Mouse (Mus musculus) left cerebral cortex, adult 11 months (tissue): ENCODE measurements around the gene Hcls1.

Experiments
- DNase-seq: peaks from one replicate; pipeline ENCODE4 v3.0.0; 2022; ENCODE audit warnings: low spot score

Gene Hcls1

DNA sequence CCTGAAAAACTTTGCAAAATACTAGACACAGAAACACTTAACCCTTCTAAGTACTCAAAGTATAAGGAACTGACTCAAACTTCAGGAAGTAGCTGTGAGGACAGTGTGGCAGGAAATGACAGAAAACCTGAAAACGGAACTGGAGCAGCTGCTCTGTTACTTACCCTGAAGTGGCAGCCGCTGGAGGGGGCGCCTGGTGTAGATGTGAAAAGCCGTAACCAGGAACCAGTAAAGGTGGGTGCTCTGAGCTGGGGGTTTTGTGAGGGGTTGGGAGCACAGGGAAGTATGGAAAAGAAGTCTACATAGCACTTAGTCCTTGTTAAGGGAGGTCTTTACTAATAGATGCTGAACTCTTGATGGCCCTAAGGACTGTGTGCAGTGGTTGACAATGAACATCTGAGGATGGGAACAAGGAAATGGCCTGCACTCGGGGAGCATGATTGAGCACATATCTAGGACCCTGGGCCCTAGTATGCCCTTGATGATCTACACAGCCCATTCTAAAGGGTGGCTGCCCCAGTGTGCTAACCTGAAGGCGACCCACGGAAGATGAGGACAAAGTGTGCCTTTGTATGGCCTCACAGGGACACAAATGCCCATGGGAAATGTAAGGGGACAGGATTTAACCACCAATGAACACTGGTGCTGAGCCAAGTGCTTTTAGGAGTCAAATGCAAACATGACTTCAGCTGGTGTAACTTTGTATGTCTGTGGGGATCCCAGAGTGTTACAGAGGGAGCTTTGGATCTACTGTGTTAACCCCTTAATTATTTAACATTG lies at the start of gene Hcls1:
Gene Hcls1 (plus strand): TSS at position 143 of the 780 bp plus-strand sequence.
- no peak for DNase-seq

DNA sequence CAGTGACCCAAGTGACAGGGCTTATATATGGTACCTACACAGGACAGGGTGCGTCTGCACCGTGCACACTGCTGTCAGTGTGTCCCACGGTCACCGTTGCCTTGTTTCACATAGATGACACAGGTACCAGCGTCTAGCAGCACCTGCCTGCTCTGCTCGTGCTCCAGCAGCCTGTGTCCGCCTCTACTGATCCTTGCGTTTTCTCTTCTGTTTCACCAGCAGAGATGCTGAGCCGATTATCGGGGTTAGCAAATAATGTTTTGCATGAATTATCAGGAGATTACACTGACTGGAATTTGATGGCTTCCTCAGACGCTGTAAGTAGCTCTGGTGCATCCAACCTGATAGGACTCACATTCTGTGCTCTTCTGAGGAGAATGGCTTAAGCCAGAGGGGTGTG lies 48.9 kb upstream of the Hcls1 start:
- DNase-seq, result no peak

DNA sequence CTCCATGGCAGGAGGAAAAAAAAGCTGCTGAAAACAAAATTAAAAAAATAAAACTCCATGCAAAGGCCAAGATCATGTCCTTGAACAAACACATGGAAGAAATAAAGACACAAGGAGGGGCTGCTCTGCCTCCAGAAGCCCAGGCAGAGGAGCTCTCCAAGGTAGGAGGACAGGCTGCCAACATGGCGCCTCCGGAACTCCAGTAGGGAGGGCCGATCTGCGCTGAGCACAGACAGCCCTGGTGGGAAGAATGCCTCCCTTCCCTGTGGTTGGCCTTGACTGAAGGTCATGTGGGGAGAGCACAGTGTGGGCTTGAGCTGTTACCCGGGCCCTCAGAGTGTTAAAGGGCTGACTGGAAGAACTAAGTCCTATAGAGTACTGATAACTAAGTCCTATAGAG lies 47.2 kb upstream of the Hcls1 start:
- no peak for DNase-seq

DNA sequence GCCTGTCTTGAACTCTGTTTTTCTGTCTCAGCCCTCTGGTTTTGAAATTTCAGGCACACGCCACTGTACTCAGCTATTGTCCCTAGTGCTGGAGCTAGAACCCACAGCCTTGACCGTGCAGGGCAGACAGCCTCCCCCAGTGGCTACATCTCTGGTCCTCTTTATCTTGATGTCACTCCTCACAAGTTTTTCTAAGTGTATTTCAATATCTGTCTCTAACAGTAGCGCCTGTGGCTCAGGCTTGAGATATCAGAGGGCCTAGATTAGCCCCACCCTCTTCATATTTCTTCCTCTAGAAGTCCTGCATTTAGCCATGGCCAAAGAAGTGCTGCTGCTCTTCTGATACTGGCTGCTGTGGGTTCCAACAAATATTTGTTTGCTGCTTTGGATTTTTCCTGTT lies 44.2 kb upstream of the Hcls1 start:
- no peak for DNase-seq

DNA sequence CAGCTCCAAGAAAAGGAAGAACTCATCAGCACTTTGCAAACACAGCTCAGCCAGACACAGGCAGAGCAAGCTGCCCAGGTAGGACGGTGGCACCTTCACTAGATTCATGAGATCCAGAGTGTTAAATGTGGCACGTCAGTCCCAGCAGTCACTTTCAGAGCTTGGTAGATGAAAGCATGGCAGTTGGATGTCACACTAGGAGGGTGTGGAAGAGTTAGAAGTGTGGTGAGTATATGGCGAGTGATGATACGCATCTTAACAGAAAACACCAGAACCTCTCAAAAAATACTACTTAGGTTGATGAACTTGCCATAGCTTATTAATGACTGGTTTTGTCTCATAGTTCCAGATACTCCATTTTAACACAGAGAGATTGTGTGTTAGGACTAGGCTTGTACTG lies 43.4 kb upstream of the Hcls1 start:
- no peak for DNase-seq

DNA sequence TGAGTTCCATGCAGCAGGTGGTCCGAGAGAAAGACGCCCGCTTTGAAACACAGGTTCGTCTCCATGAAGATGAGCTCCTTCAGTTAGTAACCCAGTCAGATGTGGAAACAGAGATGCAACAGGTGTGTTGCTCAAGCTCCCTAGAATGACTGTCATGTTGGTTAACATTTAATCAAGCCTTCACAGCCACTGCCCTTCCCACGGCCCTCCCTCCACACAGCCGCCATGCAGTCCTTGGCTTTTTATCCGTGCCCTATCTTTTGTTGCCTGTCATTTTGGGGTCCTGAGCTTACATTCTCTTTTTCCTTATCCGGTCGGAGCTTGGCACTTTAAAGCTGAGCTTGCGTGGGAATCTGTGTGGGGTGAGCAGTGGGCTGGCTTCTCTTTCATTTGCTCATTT lies 41.5 kb upstream of the Hcls1 start:
- DNase-seq, result no peak

DNA sequence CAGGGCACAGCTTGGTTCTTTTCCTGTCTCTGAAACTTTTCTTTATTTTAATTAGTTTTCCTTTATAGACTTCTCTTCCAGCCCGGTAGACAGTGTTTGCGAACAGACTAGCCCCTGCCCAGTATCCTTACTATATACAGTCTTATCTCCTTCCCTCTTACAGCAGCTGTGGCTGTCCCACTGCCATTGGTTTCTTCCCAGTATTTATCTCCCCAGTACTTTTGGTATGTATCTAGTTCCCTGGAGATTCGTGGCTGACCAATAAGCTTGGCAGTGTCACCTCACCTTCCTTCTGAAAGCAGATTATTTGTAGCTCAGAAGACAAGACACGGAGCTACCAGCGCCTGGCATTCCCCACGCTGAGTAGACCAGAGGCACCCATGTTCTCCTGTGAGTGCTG lies 38.1 kb upstream of the Hcls1 start:
- DNase-seq, result no peak

DNA sequence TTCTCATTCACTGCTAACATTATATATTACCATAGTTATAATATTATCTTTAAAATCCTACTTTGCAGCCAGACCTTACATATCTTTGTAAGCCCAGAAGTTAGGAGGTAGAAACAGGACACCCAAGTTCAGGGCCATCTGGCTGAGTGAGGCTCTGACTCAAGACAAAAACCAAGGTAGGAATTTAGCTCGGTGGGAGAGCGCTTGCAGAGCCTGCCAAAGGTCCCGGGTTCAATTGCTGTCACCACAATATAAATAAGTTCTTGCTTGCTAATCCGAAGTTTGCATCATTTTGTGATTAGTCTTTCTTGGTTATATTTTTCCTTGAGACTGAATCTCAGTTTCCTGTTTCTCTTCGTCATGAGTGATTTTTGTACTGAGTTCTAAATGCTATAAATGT lies 31.6 kb upstream of the Hcls1 start:
- no peak for DNase-seq

DNA sequence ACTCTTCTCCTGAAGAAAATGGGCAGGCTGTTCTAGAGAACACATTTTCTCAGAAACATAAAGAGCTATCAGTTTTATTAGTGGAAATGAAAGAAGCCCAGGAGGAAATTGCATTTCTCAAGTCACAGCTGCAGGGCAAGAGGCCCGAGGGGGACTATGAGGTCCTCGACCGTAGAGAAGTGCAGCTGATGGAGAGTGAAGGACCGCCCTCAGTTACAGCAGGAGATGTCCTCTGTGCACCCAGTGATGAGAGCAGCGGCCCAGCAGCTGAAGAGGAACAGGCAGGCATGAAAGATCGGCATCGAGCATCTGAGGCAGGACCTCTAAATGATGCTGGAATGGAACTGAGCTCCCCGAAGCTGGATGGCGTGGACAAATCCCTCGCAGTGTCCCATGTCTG lies 22.9 kb upstream of the Hcls1 start:
- no peak for DNase-seq

DNA sequence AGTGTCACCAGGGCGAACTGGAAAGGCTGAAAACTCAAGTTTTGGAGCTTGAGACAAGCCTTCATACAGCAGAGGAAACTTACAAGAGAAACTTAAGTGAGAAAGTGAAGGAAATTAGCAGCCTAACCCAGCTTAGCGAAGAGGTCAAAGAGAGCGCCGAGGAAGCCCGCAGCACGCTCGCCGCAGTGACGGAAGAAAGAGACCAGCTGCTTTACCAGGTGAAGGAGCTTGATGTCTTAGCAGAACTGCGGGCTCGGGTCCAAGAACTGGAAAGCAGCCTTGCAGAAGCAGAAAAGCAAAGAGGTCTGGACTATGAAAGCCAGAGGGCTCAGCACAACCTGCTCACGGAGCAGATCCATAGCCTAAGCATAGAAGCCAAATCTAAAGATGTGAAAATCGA lies 22.5 kb upstream of the Hcls1 start:
- no peak for DNase-seq

DNA sequence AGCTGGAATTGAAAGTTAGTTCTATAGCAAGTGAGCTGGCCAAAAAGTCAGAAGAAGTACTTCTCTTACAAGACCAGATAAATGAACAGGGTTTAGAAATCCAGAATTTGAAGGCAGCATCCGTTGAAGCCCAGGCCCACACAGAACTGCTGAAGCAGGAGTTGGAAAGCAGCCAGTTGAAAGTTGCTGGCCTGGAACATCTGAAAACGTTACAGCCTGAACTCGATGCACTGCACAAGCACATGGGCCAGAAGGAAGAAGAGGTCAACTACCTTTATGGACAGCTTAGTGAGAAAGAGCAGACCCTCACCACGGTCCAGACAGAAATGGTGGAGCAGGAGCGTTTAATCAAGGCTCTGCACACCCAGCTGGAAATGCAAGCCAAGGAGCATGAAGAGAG lies 20.6 kb upstream of the Hcls1 start:
- DNase-seq, result no peak

DNA sequence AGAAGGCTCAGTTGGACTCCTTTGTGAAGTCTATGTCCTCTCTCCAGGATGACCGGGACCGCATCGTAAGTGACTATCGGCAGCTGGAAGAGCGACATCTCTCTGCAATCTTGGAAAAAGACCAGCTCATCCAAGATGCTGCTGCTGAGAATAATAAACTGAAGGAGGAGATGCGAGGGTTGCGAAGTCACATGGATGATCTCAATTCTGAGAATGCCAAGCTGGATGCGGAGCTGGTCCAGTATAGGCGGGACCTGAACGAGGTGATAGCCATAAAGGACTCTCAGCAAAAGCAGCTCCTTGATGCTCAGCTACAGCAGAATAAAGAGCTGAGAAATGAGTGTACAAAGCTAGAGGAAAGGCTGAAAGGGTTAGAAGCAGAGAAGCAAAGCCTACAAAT lies 16.3 kb upstream of the Hcls1 start:
- DNase-seq, result no peak

DNA sequence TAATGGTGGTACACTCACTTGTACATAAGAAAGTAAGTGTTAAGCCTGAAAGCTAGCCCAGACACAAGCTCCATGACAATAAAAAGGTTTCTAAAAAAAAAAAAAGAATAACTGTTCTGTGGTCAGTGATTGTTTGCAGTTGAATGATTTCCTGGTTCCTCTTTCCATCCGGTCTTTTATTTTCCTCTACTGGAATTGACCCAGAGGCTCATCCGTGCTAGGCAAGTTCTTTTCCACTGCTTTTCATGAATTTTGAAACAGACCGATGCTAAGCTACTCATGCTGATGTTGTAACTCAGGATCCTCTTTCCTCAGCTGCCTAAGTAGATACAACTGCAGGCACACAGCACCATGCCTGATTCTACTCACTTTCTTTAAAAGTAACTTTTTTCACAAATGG lies 14.4 kb upstream of the Hcls1 start:
- DNase-seq, result no peak

DNA sequence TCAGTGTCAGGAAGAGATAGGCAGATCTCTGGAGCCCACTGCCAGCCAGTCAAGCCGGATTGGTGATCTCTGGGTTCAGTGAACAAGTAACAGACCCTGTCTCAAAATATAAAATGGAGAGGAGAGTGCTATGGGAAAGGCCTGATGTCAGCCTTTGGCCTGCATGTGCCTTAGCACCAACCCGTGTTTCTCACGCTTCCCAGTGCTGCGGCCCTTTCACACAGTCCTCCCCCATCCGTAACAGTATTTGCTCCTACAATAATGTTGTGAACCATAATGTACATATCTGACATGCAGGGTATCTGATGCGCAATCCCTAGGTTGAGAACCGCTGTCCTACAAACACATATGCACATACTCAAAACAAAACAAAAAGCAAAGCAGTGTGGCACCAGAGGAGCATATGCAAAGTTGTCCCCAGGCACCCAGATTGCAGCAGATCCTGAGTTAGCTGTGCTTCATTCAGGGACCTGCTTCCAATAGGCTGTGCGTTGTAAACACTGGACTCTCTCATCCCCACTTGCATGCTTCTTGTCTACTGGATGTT lies 13.6 kb upstream of the Hcls1 start:
- no peak for DNase-seq

DNA sequence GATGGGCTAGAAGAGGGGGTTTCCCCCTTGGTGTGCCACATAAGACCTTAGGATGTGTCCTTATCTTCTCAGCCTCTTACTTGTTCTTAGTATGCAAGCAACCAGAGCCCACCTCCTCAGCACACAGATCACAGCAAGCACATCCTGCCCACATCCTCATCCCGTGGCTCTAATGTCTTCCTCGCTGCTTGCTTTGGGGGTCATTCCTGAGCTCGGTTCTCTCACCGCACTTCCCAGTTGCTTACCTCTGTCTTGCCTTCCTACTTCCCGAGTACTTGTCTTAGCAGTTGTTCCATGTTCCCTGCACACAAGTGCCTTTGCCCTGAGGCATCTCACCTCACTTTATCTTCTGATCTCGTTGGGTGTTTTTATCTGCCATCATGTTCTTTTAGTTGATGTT lies 12.8 kb upstream of the Hcls1 start:
- no peak for DNase-seq

DNA sequence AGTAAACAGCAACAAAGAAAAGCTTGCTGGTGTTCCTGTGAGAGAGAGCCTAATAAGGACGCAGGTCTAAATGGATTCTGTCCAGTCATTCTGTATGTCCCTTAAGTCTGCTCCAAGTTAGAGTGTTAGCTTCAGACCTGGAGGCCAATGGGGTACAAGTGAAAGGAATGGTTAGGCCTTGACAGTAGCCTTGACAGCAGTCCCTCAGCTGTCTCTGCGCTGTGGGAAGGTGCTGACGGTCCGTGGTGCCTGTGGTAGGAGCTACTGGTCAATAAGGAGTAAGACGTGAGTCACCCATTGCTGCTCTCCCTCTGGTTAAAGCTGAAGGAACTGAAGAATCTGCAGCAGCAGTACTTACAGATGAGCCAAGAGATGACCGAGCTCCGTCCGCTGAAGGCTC lies 10.5 kb upstream of the Hcls1 start:
- no peak for DNase-seq

DNA sequence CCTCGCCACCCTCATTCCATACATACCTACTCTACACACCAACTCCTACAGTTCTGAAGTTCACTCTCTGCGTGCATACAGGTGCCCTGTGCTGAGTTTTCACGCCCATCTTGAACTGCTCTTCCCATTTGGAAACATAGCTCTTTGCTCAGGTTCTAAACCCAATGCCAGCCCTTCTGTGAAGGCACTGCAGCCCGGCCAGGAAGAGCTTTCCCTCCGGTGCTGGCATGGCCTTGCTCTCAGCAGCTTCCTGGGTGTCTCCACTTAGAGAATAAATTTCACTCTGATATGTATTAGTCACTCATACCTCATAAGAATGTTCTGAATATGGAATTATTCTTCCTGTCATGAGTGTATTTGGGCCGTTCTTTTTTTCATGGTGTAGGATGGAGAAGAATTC lies 9.4 kb upstream of the Hcls1 start:
- no peak for DNase-seq

DNA sequence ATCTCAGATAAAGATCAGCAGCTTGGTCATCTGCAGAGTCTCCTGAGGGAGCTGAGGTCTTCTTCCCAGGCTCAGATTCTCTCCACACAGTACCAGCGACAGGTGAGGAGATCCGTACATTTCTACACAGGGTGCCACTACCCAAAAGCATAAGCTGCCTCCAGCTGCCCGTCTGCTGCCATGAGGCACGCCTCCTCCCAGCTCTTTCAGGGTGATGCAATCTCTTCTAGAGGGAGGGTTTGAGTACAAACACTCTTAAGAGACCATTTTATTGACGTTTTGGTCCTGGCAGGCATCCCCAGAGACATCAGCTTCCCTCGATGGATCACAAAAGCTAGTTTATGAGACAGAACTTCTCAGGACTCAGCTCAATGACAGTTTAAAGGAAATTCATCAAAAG lies 9.0 kb upstream of the Hcls1 start:
- DNase-seq, result no peak

DNA sequence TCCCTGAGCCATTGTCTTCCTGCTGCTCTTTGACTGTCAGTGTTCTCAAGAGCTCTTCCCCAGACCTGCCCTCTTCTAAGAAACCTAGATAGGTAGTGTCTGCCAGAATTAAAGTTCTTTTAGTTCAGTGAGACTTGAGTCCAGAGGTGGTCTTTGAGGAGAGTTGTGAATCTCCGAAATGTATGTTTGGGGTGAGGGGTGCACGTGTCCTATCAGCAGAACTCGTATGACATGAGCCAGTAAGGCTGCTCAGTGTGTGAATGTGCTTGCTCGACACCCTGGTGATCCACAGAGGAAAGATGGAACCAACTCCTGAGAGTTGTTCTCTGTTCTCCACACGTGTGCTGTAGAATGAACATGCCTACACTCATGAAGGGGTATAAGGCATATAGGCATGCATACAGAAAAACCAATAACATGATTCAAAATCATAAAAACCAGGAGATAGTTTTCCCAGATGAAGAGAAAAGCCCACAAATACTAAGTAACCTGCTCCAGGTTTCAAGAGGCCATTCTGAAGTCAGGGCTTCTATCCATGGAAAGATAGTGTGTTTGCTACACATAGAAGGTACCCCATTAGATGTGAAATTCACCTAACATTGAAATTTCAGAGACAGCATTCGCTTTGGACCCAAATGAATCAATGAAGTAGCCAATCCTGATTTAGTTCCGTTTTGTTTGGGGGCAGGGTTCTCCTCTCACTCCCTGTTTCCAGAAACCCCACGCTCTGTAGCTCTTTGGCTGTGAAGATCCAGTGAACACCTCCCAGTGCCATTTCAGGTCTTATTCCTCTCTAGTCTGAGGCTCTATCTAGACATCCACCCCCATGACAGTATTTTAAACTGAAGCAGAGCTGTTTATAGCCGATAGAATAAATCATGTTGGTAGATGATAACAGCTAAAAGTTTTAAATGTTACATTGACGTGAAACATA lies 8.0 kb upstream of the Hcls1 start:
- no peak for DNase-seq

DNA sequence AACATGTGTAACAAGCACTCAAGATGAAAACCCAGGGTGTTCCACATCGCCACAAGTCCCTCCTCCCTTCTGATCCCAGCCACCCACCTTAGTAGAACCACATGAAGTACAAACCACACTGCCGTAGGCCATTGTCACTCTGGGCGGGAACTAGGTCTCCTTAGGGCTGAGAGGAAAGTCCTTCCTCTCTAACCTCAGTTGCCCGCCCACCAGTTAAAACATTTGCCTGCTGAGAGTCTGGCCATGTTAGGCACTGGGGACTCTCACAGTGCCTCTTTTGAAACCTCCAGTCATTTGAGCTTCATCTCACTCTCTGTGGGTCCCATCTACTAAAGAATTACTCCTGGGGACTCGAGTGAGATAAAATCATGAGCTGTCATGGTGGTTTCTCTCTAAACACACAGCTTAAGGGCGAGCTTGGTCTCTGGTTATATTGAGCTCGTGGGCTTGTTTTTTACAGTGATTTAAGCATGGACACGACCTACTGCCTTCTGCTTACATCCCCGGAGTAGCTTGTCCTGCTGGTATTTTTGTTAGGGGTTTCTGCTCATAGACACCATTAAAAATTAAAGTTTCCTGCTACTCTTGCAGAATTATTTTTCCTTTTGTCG lies 7.2 kb upstream of the Hcls1 start:
- no peak for DNase-seq

DNA sequence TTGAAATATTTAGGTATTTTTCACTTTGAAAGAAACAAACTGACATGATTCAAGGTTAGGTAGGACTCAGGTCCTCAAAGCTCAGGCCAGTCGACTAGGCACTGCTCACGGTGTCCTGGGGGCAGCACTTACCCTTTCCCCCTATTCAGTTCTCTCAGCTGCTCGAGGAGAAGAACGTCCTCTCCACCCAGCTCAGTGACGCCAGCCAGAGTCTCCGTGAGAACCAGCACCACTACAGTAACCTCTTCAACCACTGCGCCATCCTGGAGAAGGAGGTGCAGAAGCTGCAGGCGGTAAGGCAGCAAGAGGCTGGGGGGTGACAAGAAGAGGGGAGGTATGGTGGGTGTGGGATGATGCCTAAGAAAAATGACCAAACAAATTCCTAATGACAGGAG lies 6.7 kb upstream of the Hcls1 start:
- no peak for DNase-seq

DNA sequence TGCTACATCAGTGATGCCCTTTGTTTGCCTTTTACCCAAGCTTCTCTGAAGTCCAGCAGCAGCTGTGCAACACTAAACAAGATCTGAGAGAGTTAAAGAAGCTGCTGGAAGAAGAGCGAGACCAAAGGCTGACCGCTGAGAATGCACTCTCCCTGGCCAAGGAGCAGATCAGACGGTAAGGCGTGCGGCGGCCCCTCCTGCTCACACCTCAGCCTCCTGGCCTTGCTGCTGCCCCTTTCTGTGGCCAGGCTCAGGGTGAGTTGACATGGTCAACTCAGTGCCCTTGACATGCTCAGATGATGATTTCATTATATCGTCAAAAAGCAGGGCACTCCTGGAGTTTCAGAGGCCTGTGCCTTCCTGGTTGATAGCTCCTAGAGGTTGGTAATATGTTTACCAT lies 5.6 kb upstream of the Hcls1 start:
- DNase-seq, result no peak
